Mouse (Mus musculus) embryonic stem cell, embryonic (primary cell): ENCODE data around the gene Plekhm3.

Source experiments
- CTCF ChIA-PET, 4 experiments: fragments of 300-600 bp in 2 of 4; fragments of 350-600 bp in 2 of 4; sonication (Branson Sonifier 250); formaldehyde crosslinking; loops; one replicate each; lab custom pipeline; 2022; ENCODE audit warnings: inconsistent platforms in 2 of 4; lab: Charles Lee
- POLR2A ChIA-PET, 4 experiments: fragments of 300-600 bp in 2 of 4; fragments of 350-600 bp in 2 of 4; sonication (Branson Sonifier 250); formaldehyde crosslinking; loops; one replicate each; lab custom pipeline; 2022; ENCODE audit warnings: antibody characterized with exemption in 4 of 4, inconsistent platforms in 1 of 4; lab: Charles Lee

The Plekhm3 gene

DNA sequence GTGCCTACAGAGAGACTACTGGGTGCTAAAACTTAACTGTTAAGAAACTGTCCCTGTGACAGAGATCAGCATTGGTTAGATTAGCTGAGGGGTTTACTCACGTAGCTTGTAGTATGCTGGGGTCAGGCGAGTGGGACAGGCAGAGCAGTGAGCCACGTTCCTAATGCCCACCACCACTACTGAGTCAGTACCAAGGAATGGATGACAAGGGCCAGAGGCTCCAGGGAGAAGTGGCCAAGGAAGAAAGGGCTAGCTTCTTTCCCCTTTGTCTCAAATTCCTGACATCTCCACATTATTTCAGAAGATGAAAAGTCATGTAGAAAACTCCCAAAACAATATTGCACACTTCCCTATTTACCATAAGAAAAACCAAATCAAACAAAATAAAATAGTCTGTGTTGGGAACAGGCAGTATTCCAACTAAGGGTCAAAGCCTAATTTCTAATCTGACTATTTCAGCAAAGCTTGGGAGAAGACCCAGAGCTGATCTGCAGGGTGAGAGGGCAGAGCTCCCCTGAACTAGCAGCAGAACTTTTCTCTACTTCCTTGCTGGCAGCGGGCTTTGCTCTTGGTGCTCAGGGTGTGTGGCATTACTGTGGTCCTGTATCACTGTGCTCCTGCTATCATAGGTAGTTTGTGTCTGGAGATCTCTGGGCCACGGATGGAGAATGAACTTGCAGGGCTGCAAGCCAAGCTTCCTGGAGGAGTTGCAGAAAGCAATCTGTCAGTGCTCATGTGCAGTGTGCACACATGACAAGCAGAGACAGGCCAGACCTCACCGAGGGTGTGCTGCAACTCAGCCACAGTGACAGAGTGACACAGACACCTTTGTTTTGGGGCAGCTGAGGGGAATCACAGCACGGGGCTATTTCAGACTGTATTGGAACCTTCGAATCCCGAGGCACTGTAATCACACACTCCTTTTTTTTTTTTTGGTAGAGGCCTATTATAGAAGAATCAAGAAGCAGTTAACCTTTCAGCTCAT, 165.5 kb downstream of the Plekhm3 start:
- ChIA-PET CTCF (no interaction called here), POLR2A (interaction anchor here in 2 of 4 experiments (0.6 to 0.7 kb wide), 3 partner anchors 12 to 94 kb away, joined by 3 to 5 read pairs (median 5); no protein-coding TSS in a partner anchor)

DNA sequence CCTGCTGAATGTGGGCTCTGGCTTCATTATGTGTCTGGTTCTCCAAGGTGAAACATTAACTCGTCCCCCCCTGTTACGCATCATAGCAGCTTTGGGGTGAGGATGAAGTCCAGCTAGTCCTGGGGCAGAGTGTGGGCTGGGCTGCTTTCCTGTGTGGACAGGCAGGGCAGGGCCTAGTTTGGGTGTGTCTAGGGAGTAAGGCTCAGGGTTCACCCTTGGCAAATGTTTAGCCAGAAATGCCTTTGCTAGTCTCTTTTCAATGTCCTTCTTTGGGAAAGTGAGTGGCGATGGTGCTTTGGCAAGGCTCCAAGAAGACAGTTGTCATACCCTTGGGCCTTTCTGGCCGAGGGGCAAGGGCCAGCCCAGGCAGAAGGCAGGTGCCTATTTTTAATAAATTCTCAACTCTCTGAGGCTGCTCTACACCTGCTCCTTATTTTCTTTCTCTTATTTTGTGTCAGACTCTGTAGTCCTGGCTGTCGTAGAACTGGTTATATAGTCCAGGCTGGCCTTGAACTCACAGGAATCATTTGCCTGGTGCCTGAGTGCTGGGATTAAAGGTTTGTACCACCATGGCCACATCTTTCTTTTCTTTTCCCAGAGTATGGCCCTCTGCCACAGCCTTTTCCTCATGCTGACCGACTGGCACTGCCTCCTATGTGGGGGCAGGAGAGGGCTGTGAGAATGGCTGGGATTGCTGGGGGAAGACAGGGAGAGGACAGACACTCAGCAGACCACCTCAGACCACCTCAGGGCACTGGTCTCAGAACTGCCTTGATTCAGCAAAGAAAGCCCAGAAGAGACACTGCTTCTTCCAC, 168.7 kb downstream of the Plekhm3 start:
- POLR2A ChIA-PET: no interaction called here

DNA sequence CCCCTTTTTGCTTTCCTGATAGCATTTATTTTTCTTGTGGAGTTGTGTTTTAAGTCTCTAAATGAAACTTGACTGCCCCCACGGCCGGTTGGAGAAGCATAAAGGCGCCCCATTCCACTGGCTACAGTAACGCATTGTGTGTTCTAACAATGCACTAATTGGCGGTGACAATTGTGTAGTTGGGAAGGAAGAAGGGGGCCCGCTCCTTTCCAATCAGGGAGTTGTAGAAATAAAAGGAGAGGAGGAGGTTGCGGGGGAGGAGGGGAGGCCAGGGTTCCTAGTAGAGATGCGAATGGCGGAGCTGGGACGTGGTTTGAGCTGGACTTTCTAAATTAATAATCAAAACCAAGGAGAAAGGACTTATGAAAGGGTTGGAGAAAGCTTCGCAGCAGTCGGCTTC, 176.8 kb downstream of the Plekhm3 start:
- ChIA-PET POLR2A (interaction anchor here (0.6 to 1.7 kb wide), 5 partner anchors 26 to 237 kb away, joined by 3 to 4 read pairs (median 4); partner anchors contain the start of gene Ccnyl1 (in 1 of the 4)), CTCF (interaction anchor here in 2 of 4 experiments (0.6 to 0.9 kb wide), 2 partner anchors 16 to 139 kb away, joined by 3 to 5 read pairs; no protein-coding TSS in a partner anchor)

More for the DNA sequence above, 168.7 kb downstream of the Plekhm3 start:
- CTCF ChIA-PET: no interaction called here

DNA sequence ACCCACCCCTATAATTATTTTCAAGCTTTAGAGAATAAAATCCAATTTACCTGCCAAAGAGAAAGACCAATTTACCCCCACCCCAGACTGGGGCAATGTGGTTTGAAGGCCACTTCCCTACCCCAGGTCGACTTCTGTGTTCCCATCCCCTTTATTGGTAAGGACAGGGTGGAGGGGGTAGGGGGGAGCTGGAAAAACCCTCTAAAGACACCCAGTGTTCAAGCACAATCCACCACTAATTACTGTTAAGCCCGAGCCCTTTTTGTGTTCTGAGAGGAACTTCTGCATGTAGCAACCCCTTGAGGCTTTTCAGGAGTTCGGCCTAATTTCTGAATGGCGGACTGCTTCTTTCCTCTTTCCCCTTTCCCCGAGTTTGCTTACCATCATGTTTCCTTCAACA, 177.2 kb downstream of the Plekhm3 start:
- CTCF ChIA-PET: interaction anchor here in 1 of 4 experiments (0.9 kb wide), 1 partner anchor 139 kb away, joined by 3 read pairs; no protein-coding TSS in a partner anchor
- POLR2A ChIA-PET: interaction anchor here in 3 of 4 experiments (0.7 to 1.0 kb wide), 6 partner anchors 29 to 221 kb away, joined by 3 to 4 read pairs (median 4); partner anchors contain the start of gene Ccnyl1 (in 1 of the 3)

DNA sequence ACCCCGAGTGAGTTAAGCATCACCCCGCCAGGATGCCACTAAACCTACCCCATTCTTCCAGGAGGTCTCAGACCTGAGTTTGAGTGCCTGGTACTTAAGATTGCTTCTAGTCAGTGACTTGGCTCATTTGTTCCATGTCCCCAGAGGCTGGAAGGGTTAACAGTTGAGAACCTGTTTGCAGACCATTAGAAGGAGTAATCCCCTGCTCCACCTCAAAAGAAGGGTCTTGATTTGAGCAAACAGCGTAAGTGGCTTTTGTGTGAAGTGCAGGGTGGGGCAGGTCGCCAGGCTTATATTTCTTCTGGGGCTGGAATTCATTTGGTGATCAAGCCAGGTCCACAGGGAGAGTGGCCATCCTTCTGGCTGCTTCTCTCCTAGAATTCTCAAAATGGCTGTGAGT, 183.3 kb downstream of the Plekhm3 start:
- ChIA-PET CTCF (no interaction called here), POLR2A (no interaction called here)

DNA sequence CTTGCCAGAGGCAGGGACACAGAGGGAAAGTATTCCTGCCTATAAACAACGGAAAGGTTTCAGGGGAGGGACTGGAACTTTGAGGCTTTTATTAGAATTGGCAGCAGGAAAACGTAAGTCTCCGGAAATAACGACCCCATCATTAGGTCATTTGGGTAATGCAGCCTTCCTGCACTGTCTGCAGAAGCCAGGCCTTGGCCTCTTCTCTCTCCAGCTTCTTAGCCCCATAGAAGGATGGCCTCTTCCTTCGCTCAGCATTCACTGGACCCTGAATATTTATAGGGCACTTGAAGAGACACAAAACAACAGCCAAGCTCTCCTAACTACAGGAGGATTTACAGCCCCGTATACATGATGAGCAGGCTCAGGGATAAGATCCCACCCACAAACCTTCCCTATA, 186.5 kb downstream of the Plekhm3 start:
- ChIA-PET CTCF (no interaction called here), POLR2A (interaction anchor here in 1 of 4 experiments (1.9 kb wide), 1 partner anchor 80 kb away, joined by 5 read pairs; the partner anchor contains the start of gene Ccnyl1)

DNA sequence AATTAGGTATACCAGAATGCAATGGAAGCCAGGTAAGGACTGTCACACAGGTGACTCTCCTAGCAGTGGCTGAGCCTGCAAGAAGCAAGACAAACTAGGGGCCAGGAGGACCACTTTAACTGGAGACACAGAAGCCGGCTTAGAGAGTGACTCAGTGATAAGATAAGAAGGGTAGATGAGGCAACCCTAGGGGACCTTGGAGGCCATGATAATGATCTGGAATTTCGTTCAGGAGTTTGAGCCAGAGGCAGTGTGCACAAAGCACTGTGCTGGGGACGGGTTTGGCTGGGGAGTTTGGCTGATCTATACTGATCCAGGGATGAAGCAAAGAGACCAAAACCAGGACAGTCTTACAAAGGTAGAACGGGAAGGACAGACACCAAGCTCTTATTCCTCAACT, 195.0 kb downstream of the Plekhm3 start:
- POLR2A ChIA-PET: interaction anchor here in 1 of 4 experiments (1.3 to 1.5 kb wide), 2 partner anchors 28 to 71 kb away, joined by 4 to 5 read pairs; partner anchors contain the start of gene Ccnyl1

DNA sequence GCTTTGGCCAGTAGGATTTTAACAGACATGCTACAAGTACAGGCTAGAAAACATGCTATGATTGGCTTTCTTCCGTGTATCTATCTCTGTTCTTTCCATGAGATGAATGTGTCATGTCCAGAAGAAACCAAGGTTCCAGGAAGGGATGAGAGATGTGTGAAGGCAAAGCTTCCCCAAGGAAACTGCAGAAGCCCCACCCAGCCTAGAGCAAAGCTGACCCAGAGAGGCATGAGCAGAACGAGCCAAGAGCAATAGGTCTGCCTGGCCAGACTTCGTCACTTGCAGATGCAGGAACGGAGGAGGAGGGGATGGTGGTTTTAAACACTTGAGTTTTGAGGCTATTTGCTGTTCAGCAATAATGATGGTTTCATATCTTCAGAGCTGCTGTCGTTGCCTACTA, 198.9 kb downstream of the Plekhm3 start:
- ChIA-PET POLR2A (interaction anchor here in 2 of 4 experiments (1.1 to 1.5 kb wide), 2 partner anchors 25 to 68 kb away, joined by 3 to 4 read pairs; partner anchors contain the start of gene Ccnyl1 (in 1 of the 2)), CTCF (no interaction called here)

More for the DNA sequence above, 195.0 kb downstream of the Plekhm3 start:
- CTCF ChIA-PET: no interaction called here

DNA sequence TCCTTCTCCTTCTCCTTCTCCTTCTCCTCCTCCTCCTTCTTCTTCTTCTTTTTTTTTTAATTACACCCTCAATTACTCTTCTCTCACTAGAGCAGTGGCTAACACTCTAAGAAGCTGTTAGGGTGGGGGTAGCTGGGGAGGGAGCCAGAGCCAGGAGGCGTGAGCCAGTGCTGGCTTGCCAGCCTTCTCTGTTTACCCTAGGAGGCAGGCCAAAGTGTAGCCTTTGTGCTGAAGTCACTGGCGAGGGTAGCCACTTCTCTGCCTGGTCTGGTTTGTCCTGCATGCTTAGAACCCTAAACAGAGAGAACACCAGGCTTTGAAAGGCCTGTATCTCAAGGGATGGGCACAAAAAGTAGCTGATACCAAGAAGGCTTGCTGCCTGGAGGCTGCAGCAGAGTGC, 199.4 kb downstream of the Plekhm3 start:
- POLR2A ChIA-PET: interaction anchor here in 3 of 4 experiments (0.5 to 1.5 kb wide), 3 partner anchors 24 to 73 kb away, joined by 3 to 4 read pairs (median 3); partner anchors contain the start of gene Ccnyl1 (in 1 of the 3)
- CTCF ChIA-PET: no interaction called here

DNA sequence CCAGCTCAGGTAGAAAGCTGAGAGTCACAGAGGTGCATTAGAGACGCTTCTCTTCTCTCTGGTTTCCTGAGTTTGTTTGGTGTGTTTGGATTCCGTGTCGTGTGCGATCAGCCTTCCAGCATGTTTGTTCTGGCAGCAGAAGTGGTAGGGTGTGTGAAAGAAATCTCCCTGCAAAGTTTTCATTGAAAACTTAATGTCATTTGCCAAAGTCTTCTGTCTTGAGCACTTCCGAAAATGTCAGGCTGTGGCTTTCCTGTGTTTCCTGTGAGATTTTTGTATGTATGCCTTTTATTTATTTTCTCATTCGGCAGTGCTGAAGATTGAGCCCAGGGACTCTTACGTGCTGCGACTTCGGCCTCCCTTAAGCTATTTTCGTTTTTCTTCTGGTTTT, 200.0 kb downstream of the Plekhm3 start:
- ChIA-PET POLR2A (interaction anchor here in 3 of 4 experiments (0.5 to 1.5 kb wide), 4 partner anchors 19 to 119 kb away, joined by 3 to 4 read pairs (median 3); partner anchors contain the start of genes Ccnyl1 (in 1 of the 3) and Fzd5 (in 1 of the 3)), CTCF (interaction anchor here in 1 of 4 experiments (0.7 kb wide), 1 partner anchor 376 kb away, joined by 3 read pairs; no protein-coding TSS in a partner anchor)

DNA sequence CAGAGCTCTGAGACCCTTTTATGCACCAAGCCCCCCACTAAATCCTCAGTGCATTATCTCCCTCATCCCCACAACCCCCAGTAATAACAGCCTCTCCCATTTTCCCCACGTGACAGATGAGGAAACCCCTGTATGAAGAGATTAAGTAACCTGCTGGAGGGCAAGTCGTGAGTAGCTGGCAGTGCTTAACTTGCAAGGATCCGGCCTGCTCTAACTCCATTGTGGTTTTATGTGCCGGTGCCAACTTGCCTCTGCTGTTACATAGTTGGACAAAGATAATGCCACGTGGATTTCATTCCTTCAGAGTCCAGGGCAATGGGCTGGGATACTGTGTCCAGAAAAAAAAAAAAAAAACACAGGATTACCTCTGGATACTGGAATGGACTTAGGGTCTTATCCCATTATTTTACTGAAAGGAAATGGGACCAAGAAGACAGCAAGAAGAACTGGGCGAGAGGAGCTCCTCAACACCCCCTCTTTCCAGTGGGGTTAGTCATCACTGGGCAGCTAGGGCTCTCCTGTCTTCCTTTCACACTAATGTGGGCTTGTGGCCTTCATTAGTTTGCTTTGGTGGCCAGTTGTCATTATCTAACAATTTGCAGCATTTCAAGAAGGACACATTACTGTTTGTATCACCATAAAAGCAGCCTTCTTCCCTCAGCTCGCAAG, 200.5 kb downstream of the Plekhm3 start:
- POLR2A ChIA-PET: interaction anchor here in 2 of 4 experiments (0.6 to 1.5 kb wide), 3 partner anchors 18 to 120 kb away, joined by 3 to 4 read pairs (median 3); partner anchors contain the start of genes Ccnyl1 (in 1 of the 2) and Fzd5 (in 1 of the 2)
- CTCF ChIA-PET: interaction anchor here in 1 of 4 experiments (0.7 kb wide), 1 partner anchor 377 kb away, joined by 3 read pairs; no protein-coding TSS in a partner anchor

DNA sequence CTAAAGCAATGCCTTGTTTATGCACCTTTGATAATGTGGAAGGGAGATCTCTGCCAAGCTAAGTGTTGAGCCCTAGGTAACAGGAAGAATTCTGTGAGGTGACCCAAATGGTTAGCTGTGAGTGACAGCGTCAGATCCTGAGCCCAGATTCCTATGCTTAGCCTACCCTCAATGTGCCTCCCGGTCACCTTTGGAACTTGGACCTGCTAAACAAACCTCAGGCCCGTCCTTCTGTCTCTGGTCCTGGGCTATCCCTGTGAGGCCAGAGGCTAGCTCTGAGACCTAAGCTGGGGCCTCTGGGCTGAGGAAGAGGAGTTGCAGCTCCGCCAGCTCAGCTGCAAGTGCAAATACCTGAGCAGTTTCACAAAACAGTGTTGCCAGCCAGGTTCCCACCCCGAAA, 202.0 kb downstream of the Plekhm3 start:
- ChIA-PET POLR2A (interaction anchor here in 2 of 4 experiments (0.7 to 3.3 kb wide), 10 partner anchors 9 to 632 kb away, joined by 3 to 20 read pairs (median 4); partner anchors contain the start of genes Ccnyl1 (in 2 of the 2), Fzd5 (in 1 of the 2) and Klf7 (in 1 of the 2)), CTCF (no interaction called here)

DNA sequence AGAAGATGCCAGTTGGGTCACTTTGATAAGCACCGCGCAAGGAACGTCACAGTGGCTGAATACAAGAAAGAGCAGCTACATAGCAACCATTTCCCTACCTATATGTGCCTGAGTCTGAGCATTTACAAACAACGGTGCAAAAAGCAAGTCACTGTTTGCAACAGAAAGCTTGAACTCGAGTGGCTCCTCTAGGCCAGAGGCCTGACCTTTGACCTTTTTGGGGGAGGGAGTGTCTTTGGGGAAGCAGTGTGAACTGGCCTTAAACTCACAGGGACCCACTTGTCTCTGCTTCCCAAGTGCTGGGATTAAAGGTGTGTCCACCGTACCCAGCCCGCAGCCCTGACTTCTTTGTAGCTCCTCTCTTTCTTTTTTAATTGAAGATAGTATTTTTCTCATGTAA, 203.0 kb downstream of the Plekhm3 start:
- CTCF ChIA-PET: no interaction called here
- POLR2A ChIA-PET: interaction anchor here in 3 of 4 experiments (0.7 to 3.3 kb wide), 16 partner anchors 12 to 631 kb away, joined by 3 to 20 read pairs (median 4); partner anchors contain the start of genes Ccnyl1 (in 2 of the 3), Fzd5 (in 1 of the 3), Idh1 (in 1 of the 3) and Klf7 (in 1 of the 3)

DNA sequence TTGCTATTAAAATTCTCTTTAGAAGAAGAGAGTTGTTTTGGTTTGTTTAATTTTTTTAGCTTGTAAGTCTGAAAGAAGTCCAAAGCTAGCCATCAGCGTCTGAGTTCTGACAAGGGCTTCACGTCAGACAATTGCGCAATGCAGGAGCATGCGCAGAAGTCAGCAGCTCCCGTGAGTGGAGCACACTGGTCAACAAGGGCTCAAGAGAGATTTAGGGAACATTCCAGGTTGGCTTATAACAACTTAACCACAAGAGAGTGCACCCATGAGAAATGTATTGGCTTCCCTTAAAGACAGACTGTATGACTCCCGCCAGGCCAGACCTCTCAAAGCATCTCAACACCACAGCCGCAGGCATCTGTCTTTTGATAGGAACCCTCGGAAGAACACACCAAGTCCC, 203.5 kb downstream of the Plekhm3 start:
- CTCF ChIA-PET: no interaction called here
- POLR2A ChIA-PET: interaction anchor here in 3 of 4 experiments (0.7 to 3.3 kb wide), 13 partner anchors 13 to 433 kb away, joined by 3 to 20 read pairs (median 4); partner anchors contain the start of genes Ccnyl1 (in 2 of the 3), Fzd5 (in 2 of the 3), Idh1 (in 1 of the 3) and Pikfyve (in 1 of the 3)

DNA sequence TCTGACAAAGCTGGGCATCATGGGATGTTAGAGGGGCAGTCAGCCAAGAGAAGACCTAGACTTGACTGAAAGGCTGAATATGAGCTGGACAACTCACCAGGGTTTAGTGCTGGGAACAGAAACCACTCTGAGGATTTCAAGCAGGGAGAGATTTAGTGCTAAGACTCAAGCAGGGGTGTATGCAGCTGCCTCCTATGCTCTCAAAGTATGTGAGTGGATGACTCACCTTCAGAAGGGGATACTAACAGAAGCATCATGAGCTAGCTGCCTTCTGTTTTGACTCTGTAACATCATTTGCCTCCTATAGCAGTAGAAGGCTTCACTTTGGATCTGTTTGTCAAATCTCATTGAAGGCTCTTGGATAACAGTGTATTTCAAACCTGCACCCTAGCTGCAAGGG, 212.0 kb downstream of the Plekhm3 start:
- CTCF ChIA-PET: no interaction called here

DNA sequence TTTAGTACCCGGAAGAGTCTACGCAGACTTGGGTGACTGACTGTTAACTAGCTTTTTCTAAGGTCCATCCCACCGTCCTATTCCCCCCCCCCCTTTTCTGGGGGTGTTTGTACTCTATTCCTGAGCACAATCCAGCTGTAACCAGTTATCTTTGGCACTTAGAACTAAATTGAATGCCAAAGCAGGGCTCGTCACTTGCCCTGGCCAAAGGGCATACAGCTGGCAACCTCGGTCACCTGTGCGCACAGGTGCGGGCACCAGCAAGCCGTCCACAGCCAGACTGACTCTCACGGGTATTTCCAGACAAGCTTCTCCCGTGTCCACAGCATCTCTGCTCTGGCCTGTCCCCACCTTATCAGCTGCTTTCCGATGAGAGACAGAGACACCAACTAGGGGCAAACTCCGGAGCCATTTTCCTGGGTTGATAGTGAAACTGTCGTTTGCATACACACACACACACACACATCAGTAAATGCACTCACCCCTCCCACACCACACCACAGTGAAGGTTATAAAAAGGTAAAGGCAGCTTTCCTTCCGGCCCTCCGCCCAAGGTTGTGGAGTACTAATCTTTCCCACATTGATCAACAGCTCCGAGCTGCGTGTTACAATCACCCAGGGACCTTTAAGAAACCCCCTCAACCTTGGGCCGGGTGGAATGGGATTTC, 213.7 kb downstream of the Plekhm3 start:
- ChIA-PET POLR2A (interaction anchor here in 3 of 4 experiments (0.6 to 2.3 kb wide), 10 partner anchors 9 to 214 kb away, joined by 3 to 16 read pairs (median 4); partner anchors contain the start of genes Ccnyl1 (in 2 of the 3) and Plekhm3 (in 1 of the 3)), CTCF (interaction anchor here in 1 of 4 experiments (0.8 kb wide), 2 partner anchors 176 to 194 kb away, joined by 3 to 4 read pairs; no protein-coding TSS in a partner anchor)

More for the DNA sequence above, 212.0 kb downstream of the Plekhm3 start:
- POLR2A ChIA-PET: interaction anchor here in 2 of 4 experiments (1.2 to 2.3 kb wide), 3 partner anchors 15 to 212 kb away, joined by 3 to 6 read pairs (median 3); partner anchors contain the start of gene Plekhm3 (in 1 of the 2)
